Mouse (Mus musculus): Measurements from ENCODE around the gene Fbxw26. TPM values are rescaled to one million over a fixed set of nuclear protein-coding genes. Genes with fewer than 3 reads are reported as not detected.
"Not testable (repeated sequence)": the region's sequence is repeated elsewhere in the genome, so short reads cannot be mapped to it uniquely, and the experiment has no call there.

Gene Fbxw26
- not detected in 2 replicates for polyA plus RNA-seq (2011; ENCODE audit: insufficient read depth, insufficient read length, low read depth, missing spikeins)

- H3K4me3 ChIP-seq (ENCODE audit: low read depth, low read length); H3K9ac ChIP-seq (ENCODE audit: low read depth, poor library complexity, severe bottlenecking); H3K9me3 ChIP-seq (replicated peaks; ENCODE audit: control insufficient read depth, insufficient read depth, low read length, poor library complexity, severe bottlenecking); H3K4me1 ChIP-seq (ENCODE audit: control insufficient read depth, insufficient read depth, low read length); H3K27ac ChIP-seq (ENCODE audit: insufficient read depth, low read length); H3K36me3 ChIP-seq (ENCODE audit: control insufficient read depth, insufficient read depth, low read length, poor library complexity, severe bottlenecking); H3K27me3 ChIP-seq (ENCODE audit: control insufficient read depth, insufficient read depth, low read length, poor library complexity, severe bottlenecking): not testable (repeated sequence)
Measured at GRCm38 (mm10) chr9:109745989-109746388, at the start of gene Fbxw26. Gene Fbxw26, minus strand, starts transcription at chr9:109746089.

GRCm38 (mm10) chr9:109795221-109795620, 49.3 kb upstream of the Fbxw26 start:
- Histone ChIP-seq H3K9ac (ENCODE audit: low read depth, poor library complexity, severe bottlenecking) (no peak overlapping the region), H3K4me3 (ENCODE audit: low read depth, low read length) (no peak overlapping the region), H3K4me1 (ENCODE audit: control insufficient read depth, insufficient read depth, low read length) (no peaks in the 10 kb centered on the region), H3K27ac (ENCODE audit: insufficient read depth, low read length) (no peak overlapping the region), H3K27me3 (ENCODE audit: control insufficient read depth, insufficient read depth, low read length, poor library complexity, severe bottlenecking) (no peaks in the 10 kb centered on the region), H3K36me3 (ENCODE audit: control insufficient read depth, insufficient read depth, low read length, poor library complexity, severe bottlenecking) (no peaks in the 10 kb centered on the region), H3K9me3 (replicated peaks; ENCODE audit: control insufficient read depth, insufficient read depth, low read length, poor library complexity, severe bottlenecking) (no peaks in the 10 kb centered on the region)
- TF ChIP-seq CTCF (IDR thresholded peaks at IDR 0.05; ENCODE audit: low read depth, low read length) (no peak), POLR2A (IDR thresholded peaks at IDR 0.05; ENCODE audit: insufficient read depth, low read length) (no peak), EP300 (IDR thresholded peaks at IDR 0.05; ENCODE audit: insufficient read depth, low read depth, low read length) (no peak)

DNA sequence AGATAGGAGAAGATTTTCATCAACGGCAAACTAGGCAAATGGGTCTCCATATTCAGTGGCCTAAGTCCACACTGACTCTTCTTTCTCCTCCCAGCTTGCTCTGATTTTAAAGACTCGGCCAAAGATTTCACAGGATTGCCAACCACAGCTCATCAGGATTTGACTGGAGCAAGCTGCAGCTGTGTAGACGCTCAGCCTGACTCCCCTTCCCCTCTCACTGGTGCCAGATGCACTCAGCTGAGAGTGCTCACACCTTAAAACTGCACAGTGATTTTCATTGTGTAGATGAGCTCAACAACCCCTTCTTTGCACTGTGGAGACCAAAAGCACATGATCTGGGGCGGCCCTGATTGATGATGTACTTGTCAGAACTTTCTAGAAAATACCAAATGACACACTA, 44.7 kb upstream of the Fbxw26 start, which contains the start of gene Fbxw27:
Fbxw27 (minus strand) TSS at position 101 of the 400 bp plus-strand sequence.
- not testable (repeated sequence) for H3K27ac ChIP-seq (ENCODE audit: insufficient read depth, low read length); H3K9me3 ChIP-seq (replicated peaks; ENCODE audit: control insufficient read depth, insufficient read depth, low read length, poor library complexity, severe bottlenecking); H3K36me3 ChIP-seq (ENCODE audit: control insufficient read depth, insufficient read depth, low read length, poor library complexity, severe bottlenecking); H3K4me1 ChIP-seq (ENCODE audit: control insufficient read depth, insufficient read depth, low read length); H3K4me3 ChIP-seq (ENCODE audit: low read depth, low read length); H3K9ac ChIP-seq (ENCODE audit: low read depth, poor library complexity, severe bottlenecking); H3K27me3 ChIP-seq (ENCODE audit: control insufficient read depth, insufficient read depth, low read length, poor library complexity, severe bottlenecking)

DNA sequence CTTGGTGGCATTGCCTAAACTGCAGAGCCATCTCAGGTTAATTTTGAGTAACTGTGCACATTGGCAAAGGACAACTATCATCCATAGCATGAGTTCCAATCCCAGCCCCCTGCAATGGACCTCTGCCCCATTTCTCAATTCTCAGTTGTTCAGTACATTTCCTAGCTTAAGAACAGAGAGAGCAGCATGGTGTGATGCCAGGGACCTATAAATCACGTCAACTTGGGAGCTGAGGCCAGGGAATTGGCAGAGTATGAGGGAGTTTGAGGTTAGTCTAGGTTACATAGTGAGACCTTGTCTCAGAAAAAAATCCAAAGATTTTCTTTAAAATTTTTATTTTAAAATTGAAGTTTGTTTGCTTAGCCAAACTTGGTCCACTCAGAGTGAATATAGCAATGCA, 21.0 kb upstream of the Fbxw26 start:
- not testable (repeated sequence) for H3K27ac ChIP-seq (ENCODE audit: insufficient read depth, low read length); H3K36me3 ChIP-seq (ENCODE audit: control insufficient read depth, insufficient read depth, low read length, poor library complexity, severe bottlenecking); H3K9ac ChIP-seq (ENCODE audit: low read depth, poor library complexity, severe bottlenecking); H3K4me3 ChIP-seq (ENCODE audit: low read depth, low read length); H3K4me1 ChIP-seq (ENCODE audit: control insufficient read depth, insufficient read depth, low read length); H3K27me3 ChIP-seq (ENCODE audit: control insufficient read depth, insufficient read depth, low read length, poor library complexity, severe bottlenecking); H3K9me3 ChIP-seq (replicated peaks; ENCODE audit: control insufficient read depth, insufficient read depth, low read length, poor library complexity, severe bottlenecking)

DNA sequence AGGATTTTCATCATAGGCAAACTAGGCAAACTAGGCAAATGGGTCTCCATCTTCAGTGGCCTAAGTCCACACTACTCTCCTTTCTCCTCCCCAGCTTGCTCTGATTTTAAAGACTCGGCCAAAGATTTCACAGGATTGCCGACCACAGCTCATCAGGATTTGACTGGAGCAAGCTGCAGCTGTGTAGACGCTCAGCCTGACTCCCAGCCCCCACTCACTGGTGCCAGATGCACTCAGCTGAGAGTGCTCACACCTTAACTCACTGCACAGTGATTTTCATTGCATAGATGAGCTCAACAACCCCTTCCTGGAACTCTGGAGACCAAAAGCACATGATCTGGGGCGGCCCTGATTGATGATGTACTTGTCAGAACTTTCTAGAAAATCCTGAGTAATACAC, 43.3 kb downstream of the Fbxw26 start, which contains the start of gene Fbxw18:
Fbxw18 (minus strand) TSS at position 101 of the 400 bp plus-strand sequence.
- H3K36me3 ChIP-seq (ENCODE audit: control insufficient read depth, insufficient read depth, low read length, poor library complexity, severe bottlenecking); H3K9me3 ChIP-seq (replicated peaks; ENCODE audit: control insufficient read depth, insufficient read depth, low read length, poor library complexity, severe bottlenecking); H3K4me3 ChIP-seq (ENCODE audit: low read depth, low read length); H3K4me1 ChIP-seq (ENCODE audit: control insufficient read depth, insufficient read depth, low read length); H3K27me3 ChIP-seq (ENCODE audit: control insufficient read depth, insufficient read depth, low read length, poor library complexity, severe bottlenecking); H3K27ac ChIP-seq (ENCODE audit: insufficient read depth, low read length); H3K9ac ChIP-seq (ENCODE audit: low read depth, poor library complexity, severe bottlenecking): not testable (repeated sequence)

DNA sequence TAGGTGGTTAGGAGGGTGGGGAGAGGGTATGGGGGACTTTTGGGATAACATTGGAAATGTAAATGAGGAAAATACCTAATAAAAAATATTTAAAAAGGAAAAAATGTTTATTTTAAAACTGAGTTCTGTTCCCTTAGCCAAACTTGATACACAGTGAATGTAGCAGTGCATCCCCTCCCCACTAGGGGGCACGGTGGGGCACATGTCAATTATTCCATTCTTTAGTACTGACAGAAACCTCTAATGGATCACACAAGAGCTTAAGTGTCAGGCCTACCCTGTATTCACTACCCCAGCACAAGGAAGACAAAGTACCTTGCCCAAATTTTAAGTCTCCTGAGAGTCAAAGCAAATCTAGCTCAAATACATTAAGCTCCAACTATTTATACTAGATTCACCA, 60.6 kb downstream of the Fbxw26 start:
- Histone ChIP-seq H3K36me3 (ENCODE audit: control insufficient read depth, insufficient read depth, low read length, poor library complexity, severe bottlenecking) (no peaks in the 10 kb centered on the region), H3K9ac (ENCODE audit: low read depth, poor library complexity, severe bottlenecking) (no peak overlapping the region), H3K4me3 (ENCODE audit: low read depth, low read length) (no peak overlapping the region), H3K4me1 (ENCODE audit: control insufficient read depth, insufficient read depth, low read length) (no peaks in the 10 kb centered on the region), H3K27me3 (ENCODE audit: control insufficient read depth, insufficient read depth, low read length, poor library complexity, severe bottlenecking) (no peaks in the 10 kb centered on the region), H3K9me3 (replicated peaks; ENCODE audit: control insufficient read depth, insufficient read depth, low read length, poor library complexity, severe bottlenecking) (no peaks in the 10 kb centered on the region), H3K27ac (ENCODE audit: insufficient read depth, low read length) (no peak overlapping the region)
- no peak for TF ChIP-seq POLR2A (IDR thresholded peaks at IDR 0.05; ENCODE audit: insufficient read depth, low read length)
- peak; percentile 63 for TF ChIP-seq CTCF (IDR thresholded peaks at IDR 0.05; ENCODE audit: low read depth, low read length)

Other genes starting within 250 kb of the Fbxw26 start
- not detected in 2 replicates for gene Fbxw15, start 177.8 kb downstream of the Fbxw26 start, polyA plus RNA-seq (2011; ENCODE audit: insufficient read depth, insufficient read length, low read depth, missing spikeins)
- not detected in 2 replicates for gene Fbxw24, start 120.0 kb downstream of the Fbxw26 start, polyA plus RNA-seq (2011; ENCODE audit: insufficient read depth, insufficient read length, low read depth, missing spikeins)
- not detected in 2 replicates for gene Fbxw25, start 81.4 kb downstream of the Fbxw26 start, polyA plus RNA-seq (2011; ENCODE audit: insufficient read depth, insufficient read length, low read depth, missing spikeins)
- not detected in 2 replicates for gene Fbxw18, start 43.4 kb downstream of the Fbxw26 start, polyA plus RNA-seq (2011; ENCODE audit: insufficient read depth, insufficient read length, low read depth, missing spikeins)
- not detected in 2 replicates for gene Fbxw27, start 44.6 kb upstream of the Fbxw26 start, polyA plus RNA-seq (2011; ENCODE audit: insufficient read depth, insufficient read length, low read depth, missing spikeins)
- gene Spink8, start 66.2 kb upstream of the Fbxw26 start, polyA plus RNA-seq (2011; ENCODE audit: insufficient read depth, insufficient read length, low read depth, missing spikeins), result not detected in 2 replicates
- 41.2 and 44.7 TPM in 2 replicates for gene Nme6, start 86.7 kb upstream of the Fbxw26 start, polyA plus RNA-seq (2011; ENCODE audit: insufficient read depth, insufficient read length, low read depth, missing spikeins)
- not detected in 2 replicates for gene Camp, start 103.5 kb upstream of the Fbxw26 start, polyA plus RNA-seq (2011; ENCODE audit: insufficient read depth, insufficient read length, low read depth, missing spikeins)
- gene Cdc25a, start 129.5 kb upstream of the Fbxw26 start, polyA plus RNA-seq (2011; ENCODE audit: insufficient read depth, insufficient read length, low read depth, missing spikeins), result 74.3 and 75.6 TPM in 2 replicates
- gene Map4, start 185.4 kb upstream of the Fbxw26 start, polyA plus RNA-seq (2011; ENCODE audit: insufficient read depth, insufficient read length, low read depth, missing spikeins), result 161 and 185 TPM in 2 replicates

Measured in ES-Bruce4 (cell line).